Mouse (Mus musculus) adipose tissue, adult 10 weeks (tissue): ENCODE results near the gene Olfr9. TPM values are rescaled to one million over a fixed set of nuclear protein-coding genes. Genes with fewer than 3 reads are reported as not detected.

Experiments used
- polyA plus RNA-seq: library from polyadenylated mRNA; stranded (reverse); fragments of 350-450 nt; fragmentation: Illumina TruSeq; extraction: RNeasy Lipid Tissue Mini Kit (QIAGEN cat#74804); gene quantifications from one replicate; pipeline ENCODE4 v1.2.3, GENCODE M21; 2014; ENCODE audit warnings: low read depth, low replicate concordance

Gene Olfr9
- polyA plus RNA-seq: not detected

GRCm38 (mm10) chr10:128989131-128989530, at the start of gene Olfr9:
TSS of gene Olfr9 (plus strand) at chr10:128989431.

GRCm38 (mm10) chr10:128960590-128961584, 28.3 kb upstream of the Olfr9 start, which contains the start of gene Mettl7b:
TSS of gene Mettl7b (minus strand) at chr10:128960988.

GRCm38 (mm10) chr10:129010288-129010841, 21.1 kb downstream of the Olfr9 start, which contains the start of gene Olfr763:
TSS of gene Olfr763 (plus strand) at chr10:129010791.

GRCm38 (mm10) chr10:129039796-129040195, 50.6 kb downstream of the Olfr9 start, which contains the start of gene Olfr764-ps1:
TSS of gene Olfr764-ps1 (minus strand) at chr10:129039896.

Other genes with a start within 250 kb of the Olfr9 start
- 16.4 TPM for gene Dgka, start 244.6 kb upstream of the Olfr9 start, polyA plus RNA-seq
- gene Pym1, start 241.5 kb upstream of the Olfr9 start, polyA plus RNA-seq: 28.8 TPM
- gene Mmp19, start 198.5 kb upstream of the Olfr9 start, polyA plus RNA-seq: 17.1 TPM
- gene Dnajc14, start 185.4 kb upstream of the Olfr9 start, polyA plus RNA-seq: 44.6 TPM
- 13.7 TPM for gene Tmem198b, start 185.1 kb upstream of the Olfr9 start, polyA plus RNA-seq
- 69.3 TPM for gene Sarnp, start 172.1 kb upstream of the Olfr9 start, polyA plus RNA-seq
- 96.5 TPM for gene Ormdl2, start 167.8 kb upstream of the Olfr9 start, polyA plus RNA-seq
- 1.6 TPM for gene Gdf11, start 97.7 kb upstream of the Olfr9 start, polyA plus RNA-seq
- 549 TPM for gene Cd63, start 88.4 kb upstream of the Olfr9 start, polyA plus RNA-seq
- 16.9 TPM for gene Rdh5, start 66.5 kb upstream of the Olfr9 start, polyA plus RNA-seq
- gene Bloc1s1, start 65.4 kb upstream of the Olfr9 start, polyA plus RNA-seq: 277 TPM
- 54.8 TPM for gene Itga7, start 55.6 kb upstream of the Olfr9 start, polyA plus RNA-seq
- 4.7 TPM for gene Mettl7b, start 28.4 kb upstream of the Olfr9 start, polyA plus RNA-seq
- gene Olfr763, start 21.4 kb downstream of the Olfr9 start, polyA plus RNA-seq: not detected
- not detected for gene Olfr764-ps1, start 50.5 kb downstream of the Olfr9 start, polyA plus RNA-seq
- not detected for gene Olfr765, start 60.6 kb downstream of the Olfr9 start, polyA plus RNA-seq
- gene Olfr766-ps1, start 79.5 kb downstream of the Olfr9 start, polyA plus RNA-seq: not detected
- gene Olfr767, start 93.5 kb downstream of the Olfr9 start, polyA plus RNA-seq: not detected
- gene Olfr768, start 109.9 kb downstream of the Olfr9 start, polyA plus RNA-seq: not detected
- not detected for gene Olfr769, start 128.4 kb downstream of the Olfr9 start, polyA plus RNA-seq
- not detected for gene Olfr770, start 149.6 kb downstream of the Olfr9 start, polyA plus RNA-seq
- gene Olfr771, start 175.3 kb downstream of the Olfr9 start, polyA plus RNA-seq: not detected
- gene Olfr772, start 188.5 kb downstream of the Olfr9 start, polyA plus RNA-seq: not detected
- not detected for gene Olfr773, start 198.0 kb downstream of the Olfr9 start, polyA plus RNA-seq
- not detected for gene Olfr774, start 246.8 kb downstream of the Olfr9 start, polyA plus RNA-seq